Mouse (Mus musculus): ENCODE measurements at regions not wholly inside any gene's neighbourhood (a gene's known extent, or its start where the extent isn't known, plus 50 kb on each side); places are given as distances from the start of the nearest gene placed in this dataset.
"Not testable (repeated sequence)": the region's sequence is repeated elsewhere in the genome, so short reads cannot be mapped to it uniquely, and the experiment has no call there.

GRCm38 (mm10) chr2:39633041-39633440 is 406.8 kb upstream of the Ppp6c start:
- DNase-seq (ENCODE audit: low read depth, low spot score): peak; percentile 70

DNA sequence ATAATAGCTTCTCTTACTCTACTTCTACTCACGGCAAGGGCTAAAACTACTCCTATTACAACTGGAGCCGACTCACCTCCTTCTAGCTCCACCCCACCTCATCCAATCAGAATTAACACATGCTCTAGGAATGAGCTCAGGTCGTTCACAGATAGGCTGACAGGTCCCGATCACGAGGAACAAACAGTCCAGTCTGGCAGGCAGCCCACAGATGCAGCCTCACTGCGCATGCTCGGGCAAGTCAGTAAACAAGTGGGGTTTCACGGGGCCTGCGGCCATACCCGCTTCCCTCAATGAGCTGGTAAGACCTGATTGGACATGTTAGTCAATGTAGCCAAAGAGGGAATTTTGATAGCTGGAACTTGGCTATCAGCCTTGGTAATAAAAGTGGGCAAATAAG is 388.0 kb upstream of the Ppp6c start:
- peak; percentile 88 for DNase-seq (ENCODE audit: low read depth, low spot score)

DNA sequence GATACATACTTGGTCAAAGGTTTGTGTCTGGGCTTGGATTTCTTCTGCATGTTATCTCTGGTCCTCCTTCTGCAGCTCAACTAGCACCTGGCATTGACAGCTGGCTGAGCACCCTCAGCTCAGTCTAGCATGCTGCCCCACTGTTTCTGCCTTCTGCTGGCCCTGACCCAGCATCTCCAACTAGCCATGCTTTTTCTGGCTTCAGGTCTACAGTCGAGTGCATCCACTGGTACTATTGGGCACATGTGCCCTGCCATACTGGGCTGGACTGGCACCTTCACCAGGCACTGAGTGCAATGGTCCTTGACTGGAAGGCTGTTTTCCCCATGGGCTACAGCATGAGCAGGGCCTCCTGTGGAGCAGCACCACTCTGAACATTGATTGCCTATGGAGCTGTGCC is 386.6 kb upstream of the Ppp6c start:
- DNase-seq (ENCODE audit: low read depth, low spot score): no peak

DNA sequence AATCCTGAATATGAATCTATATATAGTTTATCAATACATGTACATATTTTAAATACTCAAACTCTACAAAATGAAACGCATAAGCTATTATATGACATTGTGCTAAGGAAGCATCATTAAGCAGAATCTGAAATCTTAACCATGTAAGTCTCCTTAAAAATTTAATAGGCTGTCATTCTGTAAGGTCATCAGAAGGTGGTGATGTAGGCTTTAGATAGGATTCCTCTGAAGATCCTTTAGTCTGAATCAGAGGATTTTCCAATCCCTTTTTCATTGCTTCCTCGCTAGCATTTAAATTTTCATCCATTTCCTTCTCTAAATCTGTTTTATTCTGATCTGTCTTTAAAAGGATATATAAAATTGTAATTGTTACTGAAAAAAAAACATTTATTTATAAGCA is 386.0 kb upstream of the Ppp6c start:
- no peak for DNase-seq (ENCODE audit: low read depth, low spot score)

GRCm38 (mm10) chr2:39602256-39602655 is 376.0 kb upstream of the Ppp6c start:
- DNase-seq (ENCODE audit: low read depth, low spot score): no peak

DNA sequence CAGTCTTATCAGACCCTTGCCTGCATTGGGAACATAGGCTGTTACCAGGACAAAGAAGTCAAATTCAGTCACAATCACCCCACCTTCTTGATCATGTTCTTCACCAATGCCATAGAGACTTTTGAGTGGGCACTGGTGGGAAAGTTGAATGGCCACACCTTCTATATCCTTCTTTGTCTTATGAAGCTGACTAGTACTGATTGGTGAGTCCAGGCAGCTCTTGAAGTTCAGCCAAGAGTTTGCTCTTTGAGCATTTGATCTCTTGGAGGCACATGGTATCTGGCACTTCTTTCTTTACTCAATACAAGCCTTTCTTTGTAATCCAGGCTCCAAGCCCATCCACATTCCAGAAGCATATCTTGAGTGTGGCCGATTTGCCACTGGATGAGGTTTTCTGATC is 331.9 kb upstream of the Ppp6c start:
- no peak for DNase-seq (ENCODE audit: low read depth, low spot score)

GRCm38 (mm10) chr2:39507984-39508383 is 281.7 kb upstream of the Ppp6c start:
- no peak for DNase-seq (ENCODE audit: low read depth, low spot score)

- DNase-seq (ENCODE audit: low read depth, low spot score): peak; percentile 10
These were observed 257.1 kb upstream of the Ppp6c start for GRCm38 (mm10) chr2:39483208-39483912.

- no peak for DNase-seq (ENCODE audit: low read depth, low spot score)
These were observed 256.4 kb upstream of the Ppp6c start for GRCm38 (mm10) chr2:39482608-39483007.

DNA sequence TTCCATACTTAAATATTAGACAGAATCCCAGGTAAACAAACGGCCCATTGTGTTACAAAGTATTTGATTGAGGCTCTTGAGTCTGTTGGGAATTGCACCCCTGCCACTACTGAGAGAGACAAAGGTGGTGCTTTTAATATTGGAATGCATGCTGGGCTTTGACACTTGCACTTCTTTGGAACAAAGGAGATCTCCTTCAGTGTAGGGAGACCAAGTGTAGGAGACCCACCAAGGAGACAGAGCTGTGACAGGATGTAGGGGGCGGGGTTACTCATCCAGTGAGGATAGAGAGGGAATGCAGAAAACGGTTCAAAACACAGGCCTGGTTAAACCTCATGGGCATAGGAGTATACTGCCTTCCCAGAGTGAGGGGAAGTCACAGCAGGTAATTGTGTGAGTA is 254.0 kb upstream of the Ppp6c start:
- peak; percentile 55 for DNase-seq (ENCODE audit: low read depth, low spot score)

GRCm38 (mm10) chr2:39472925-39473324 is 246.7 kb upstream of the Ppp6c start:
- not testable (repeated sequence) for DNase-seq (ENCODE audit: low read depth, low spot score)

Data from ZHBTc4 (cell line).